Mouse (Mus musculus): Measurements from ENCODE around the gene Crcp.
A peak's percentile ranks its signal among the peaks of the same experiment; 100 is the strongest.

Crcp gene

DNA sequence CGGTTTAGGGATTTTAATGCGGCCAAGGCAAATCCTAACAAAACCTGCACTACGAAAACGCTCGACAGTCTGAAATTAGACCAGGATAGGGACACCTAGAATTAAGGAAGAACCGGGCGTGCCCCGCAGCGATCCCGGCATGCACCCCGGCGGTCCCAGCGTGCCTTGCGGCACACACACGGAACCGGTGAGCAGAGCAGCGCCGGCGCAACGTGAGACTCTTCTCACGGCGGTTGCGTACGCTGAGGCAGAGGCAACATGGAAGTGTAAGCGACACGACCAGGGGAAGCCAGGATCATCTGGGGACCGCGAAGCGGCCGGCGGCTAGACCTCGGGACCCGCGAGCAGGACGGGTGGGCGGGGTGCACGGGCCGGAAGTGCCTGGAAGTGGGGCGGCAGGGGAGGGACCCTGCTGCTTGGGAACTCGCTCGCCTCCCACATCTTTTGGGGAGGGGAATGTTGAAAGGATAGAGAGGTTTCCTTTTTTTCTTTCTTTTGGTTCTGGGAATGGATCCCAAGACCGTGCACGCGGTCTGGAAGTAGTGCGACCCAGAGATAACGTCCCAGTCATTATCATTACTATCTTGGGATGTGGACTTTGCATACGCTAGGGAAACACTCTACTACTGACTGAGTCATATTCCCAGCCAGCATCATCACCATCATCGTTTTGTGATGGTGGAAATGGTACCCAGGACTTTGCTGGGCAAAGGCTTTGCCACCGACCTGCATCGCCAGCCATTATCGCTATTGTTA, at the start of gene Crcp, which contains the start of gene Asl:
Gene Crcp (plus strand): TSS at position 149 of the 756 bp plus-strand sequence.
Gene Asl (minus strand): TSS at position 106 of the 756 bp plus-strand sequence.
- peak; percentile 84 for DNase-seq (ENCODE audit: low read depth, low spot score)

- no peak for DNase-seq (ENCODE audit: low read depth, low spot score)
These were observed 48.9 kb upstream of the Crcp start for GRCm38 (mm10) chr5:129980216-129980615.

DNA sequence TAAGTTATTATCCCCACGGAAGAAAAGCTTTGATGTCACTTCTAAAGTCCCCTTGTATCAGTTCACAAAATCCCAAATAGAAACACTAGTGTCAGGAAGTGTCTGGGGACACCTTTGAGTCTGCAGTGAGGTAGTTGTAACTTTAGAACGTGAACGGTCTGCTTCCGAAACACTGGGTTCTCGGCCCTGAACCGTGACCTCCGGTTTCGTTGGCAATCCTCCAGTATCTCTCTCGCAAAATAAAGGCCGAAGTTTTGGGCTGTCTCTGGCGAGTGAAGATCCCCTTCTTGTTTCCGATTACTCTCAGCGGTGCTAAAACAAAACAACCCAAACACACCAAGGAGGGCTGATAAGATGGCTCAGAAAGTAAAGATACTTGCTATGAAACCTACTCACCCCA, 39.7 kb upstream of the Crcp start:
- no peak for DNase-seq (ENCODE audit: low read depth, low spot score)

DNA sequence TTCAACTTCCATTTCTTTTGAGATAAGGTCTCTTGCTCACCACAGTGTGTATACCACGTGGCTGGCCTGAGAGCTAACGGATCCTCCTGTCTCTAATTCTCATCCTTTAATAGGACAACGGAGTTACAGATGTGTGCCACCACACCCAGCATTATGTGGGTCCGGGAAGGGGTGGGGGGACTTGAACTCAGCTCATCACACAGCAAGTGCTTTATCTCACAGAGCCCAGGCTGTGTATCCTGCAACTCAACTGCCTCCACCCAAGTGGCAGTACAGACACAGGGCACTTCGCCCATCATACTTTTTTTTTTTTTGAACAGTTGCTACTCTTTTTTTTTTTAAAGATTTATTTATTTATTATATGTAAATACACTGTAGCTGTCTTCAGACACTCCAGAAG, 37.2 kb upstream of the Crcp start:
- no peak for DNase-seq (ENCODE audit: low read depth, low spot score)

DNA sequence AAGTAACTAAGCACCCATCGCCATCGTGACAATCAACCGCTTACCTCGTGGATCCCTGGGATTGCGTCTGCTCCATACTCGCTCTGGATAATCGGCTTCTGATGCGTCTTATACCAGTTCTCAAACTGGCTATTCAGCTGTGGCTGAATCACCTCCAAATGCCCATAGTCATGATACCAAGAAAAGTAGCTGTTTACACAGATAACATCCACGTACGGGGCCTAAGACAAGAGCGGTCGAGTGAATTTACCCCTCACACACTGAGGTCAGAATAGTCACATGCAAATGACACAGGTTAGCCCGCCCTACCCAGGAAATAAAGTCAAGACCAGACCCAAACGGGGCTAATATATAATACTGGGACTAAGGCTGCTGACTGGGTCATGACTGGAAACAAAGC, 35.7 kb upstream of the Crcp start:
- DNase-seq (ENCODE audit: low read depth, low spot score), result no peak

DNA sequence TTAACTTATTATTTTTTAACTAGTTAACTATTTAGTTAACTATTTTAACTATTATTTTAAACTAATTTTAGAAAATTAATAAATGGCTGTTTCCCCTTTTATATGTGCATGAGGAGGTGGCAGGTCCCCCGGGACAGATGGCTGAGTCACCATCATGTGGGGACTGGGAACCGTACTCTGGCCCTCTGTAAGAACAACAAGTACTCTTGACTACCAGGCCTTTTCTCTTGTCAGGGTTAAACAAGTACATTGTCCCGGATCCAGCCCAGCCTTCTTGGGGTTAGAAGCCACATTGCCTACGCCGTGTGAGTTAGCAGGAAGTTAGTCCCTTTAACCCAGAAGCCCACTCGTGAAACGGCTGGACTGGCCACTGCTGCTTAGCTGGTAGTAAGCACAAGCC, 34.1 kb upstream of the Crcp start:
- no peak for DNase-seq (ENCODE audit: low read depth, low spot score)

DNA sequence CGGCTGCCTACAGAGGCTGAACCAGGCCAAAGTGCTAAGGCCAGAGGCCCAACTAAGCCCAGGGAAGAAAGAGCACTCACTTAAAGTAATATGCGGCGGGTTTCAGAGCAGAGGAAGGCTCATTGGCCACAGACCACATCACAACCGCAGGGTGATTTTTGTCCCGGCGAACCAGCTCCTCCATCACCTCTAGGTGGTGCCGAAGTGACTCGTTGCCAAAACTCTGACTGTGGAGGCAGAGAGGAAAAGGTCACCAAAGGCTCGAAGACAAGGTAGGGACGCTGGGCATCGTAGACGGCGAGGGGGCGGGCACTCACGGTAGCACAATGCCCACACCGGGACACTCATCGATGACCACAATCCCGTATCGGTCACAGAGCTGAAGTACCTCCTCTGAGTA, 31.4 kb upstream of the Crcp start:
- no peak for DNase-seq (ENCODE audit: low read depth, low spot score)

GRCm38 (mm10) chr5:129999097-129999496, 30.0 kb upstream of the Crcp start:
- peak; percentile 78 for DNase-seq (ENCODE audit: low read depth, low spot score)

DNA sequence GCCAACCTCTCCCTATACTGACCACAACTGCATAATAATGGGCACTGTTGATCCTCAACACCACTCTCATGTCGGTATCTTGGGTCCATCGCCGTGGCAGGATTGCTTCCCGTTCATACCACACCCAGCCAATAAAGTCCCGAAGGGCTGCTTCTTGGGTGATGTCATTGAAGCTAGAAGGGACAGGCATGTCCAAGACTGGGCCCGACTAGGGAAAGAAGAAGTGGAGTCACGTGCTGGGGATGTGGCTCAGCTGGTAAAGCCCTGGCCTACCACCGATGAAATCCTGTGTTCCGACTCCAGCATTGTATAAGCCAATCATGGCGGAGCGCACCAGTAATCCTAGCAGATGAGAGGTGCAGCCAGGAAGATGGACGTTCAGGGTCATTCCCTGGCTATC, 28.4 kb upstream of the Crcp start:
- no peak for DNase-seq (ENCODE audit: low read depth, low spot score)

DNA sequence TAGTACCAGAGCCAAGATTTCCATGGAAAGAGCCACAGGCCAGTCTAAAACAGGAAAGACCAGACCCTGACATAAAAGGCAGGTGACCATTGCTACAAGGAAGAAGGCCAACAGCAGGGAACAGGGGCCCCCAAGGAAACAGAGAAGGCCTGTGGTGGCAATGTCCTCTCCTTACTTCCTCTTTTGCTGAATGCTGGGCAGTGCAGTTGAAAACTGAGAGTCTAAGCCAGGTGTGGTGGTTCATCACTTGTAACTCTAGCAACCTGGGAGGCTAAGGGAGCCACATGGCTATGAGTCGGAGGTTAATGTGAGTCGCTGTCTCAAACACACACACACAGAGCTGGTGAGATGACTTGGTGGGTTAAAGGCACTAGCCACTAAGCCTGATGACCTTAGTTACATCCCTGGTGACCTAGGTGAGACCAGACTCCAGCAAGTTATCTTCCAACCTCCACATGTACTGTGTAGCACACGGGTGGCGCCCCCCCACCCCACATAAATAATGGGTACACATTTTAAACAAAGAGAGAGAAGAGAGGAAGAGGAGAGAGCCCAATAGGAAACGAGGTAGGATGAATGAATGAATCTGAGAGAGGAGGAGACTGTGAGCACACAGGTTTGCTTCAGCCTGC, 27.6 kb upstream of the Crcp start:
- no peak for DNase-seq (ENCODE audit: low read depth, low spot score)

DNA sequence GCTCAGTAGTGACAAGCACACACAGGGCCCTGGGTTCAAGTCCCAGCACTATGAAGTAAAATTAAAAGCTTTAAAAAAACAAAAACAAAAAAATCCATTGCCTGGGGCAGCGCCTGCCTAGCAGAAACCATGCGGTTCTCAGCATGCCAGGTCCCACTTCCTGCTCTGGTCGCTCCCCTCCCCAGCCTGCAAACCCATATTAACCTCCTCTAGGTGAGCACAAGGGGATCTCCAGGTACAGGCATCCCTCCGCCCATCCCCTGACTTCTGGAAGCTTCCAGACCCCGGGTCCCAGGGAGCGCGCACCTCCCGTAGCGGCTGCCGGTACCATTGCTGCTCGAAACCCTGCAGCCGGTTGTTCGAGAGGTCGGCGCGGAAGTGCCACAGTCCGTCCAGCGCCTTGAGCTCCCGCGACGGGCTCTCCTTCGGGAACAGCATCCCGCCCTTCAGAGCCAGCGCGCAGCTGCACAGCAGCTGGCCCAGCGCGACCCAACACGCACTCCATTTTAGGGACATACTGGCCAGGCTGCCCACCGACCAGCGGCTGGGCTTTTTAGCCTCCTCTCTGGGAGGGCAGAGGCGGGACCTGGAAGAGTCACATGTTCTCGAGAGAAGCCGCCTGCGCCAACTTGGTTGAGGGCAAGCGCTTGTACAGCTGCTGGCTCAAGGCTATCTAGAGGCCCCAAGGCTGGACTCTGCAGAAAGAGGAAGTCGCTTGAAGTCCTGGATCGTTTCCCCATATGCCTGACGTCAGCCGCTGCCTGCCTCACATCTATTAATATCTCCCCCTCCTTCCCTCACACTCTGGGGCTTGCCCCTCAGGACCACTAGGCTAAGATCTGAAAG, 26.6 kb upstream of the Crcp start, which contains the start of gene Gusb:
Gene Gusb (minus strand): TSS at position 749 of the 846 bp plus-strand sequence.
- peak; percentile 67 for DNase-seq (ENCODE audit: low read depth, low spot score)

GRCm38 (mm10) chr5:130003229-130003628, 25.9 kb upstream of the Crcp start:
- DNase-seq (ENCODE audit: low read depth, low spot score), result no peak

- DNase-seq (ENCODE audit: low read depth, low spot score), result peak; percentile 47
These were observed 21.7 kb upstream of the Crcp start for GRCm38 (mm10) chr5:130007344-130007743.

DNA sequence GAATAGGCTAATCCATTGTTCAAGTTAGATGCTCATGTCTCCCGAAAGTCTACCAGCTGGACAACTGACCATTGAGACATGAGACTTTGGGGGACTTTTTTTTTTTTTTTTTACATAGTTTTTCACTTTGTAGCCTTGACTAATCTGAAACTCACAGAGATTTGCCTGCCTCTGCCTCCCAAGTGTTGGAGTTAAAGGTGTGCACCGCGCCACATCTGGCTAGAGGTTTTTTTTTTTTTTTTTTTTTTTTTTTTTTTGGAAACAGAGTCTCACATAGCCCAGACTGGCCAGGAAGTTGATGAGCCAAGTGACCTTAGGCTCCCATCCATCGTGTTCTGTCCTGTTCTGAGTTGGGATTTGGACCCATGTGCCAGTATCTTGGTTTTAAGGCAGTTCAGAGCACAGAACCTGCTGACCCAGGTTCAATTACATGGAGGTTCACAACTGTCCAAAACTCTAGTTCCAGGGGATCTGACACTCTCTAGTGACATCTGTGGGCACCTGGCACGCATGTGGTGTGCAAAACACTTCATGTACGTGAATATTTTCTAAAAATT, 21.0 kb upstream of the Crcp start:
- no peak for DNase-seq (ENCODE audit: low read depth, low spot score)

DNA sequence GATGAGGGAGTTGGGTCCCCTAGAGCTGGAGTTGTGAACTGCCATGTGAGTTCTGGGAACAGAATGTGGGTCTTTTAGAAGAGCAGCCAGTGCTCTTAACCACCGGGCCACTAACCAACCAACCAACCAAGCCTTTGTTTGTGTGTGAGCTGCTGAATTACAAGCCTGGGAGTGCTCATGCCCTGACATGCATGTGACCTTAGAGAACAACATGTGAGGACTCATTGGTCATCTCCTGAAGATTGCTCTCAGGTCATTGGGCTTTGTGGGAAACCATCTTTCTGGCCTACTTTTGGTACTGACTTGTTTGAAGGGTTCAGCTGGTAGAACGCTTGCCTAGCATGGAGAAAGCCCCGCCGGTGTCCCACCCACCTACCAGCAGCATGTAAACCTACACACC, 19.3 kb upstream of the Crcp start:
- DNase-seq (ENCODE audit: low read depth, low spot score), result no peak

DNA sequence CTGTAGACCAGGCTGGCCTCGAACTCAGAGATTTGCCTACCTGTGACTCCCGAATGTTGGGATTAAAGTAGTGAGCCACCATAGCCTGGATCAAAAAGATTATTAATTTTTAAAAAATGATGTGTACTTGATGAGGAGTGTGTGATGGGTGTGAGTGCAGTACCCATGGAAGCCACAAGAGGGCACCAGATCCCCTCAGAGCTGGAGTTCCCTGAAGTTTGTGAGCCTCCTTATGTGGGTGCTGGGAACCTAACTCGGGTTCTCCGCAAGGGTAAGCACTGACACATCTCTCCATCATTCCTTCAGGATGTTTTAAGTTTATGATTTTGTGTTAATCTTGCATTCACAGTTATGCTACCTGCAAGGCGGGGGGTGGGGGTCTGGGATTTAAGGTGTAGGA, 18.1 kb upstream of the Crcp start:
- DNase-seq (ENCODE audit: low read depth, low spot score), result no peak

- DNase-seq (ENCODE audit: low read depth, low spot score), result no peak
These were observed 14.0 kb upstream of the Crcp start for GRCm38 (mm10) chr5:130015104-130015503.

- DNase-seq (ENCODE audit: low read depth, low spot score), result no peak
These were observed 9.6 kb upstream of the Crcp start for GRCm38 (mm10) chr5:130019461-130019860.

- no peak for DNase-seq (ENCODE audit: low read depth, low spot score)
These were observed 7.6 kb upstream of the Crcp start for GRCm38 (mm10) chr5:130021361-130021966.

GRCm38 (mm10) chr5:130022366-130022765, 6.7 kb upstream of the Crcp start:
- DNase-seq (ENCODE audit: low read depth, low spot score), result no peak

GRCm38 (mm10) chr5:130023067-130023766, 5.9 kb upstream of the Crcp start:
- no peak for DNase-seq (ENCODE audit: low read depth, low spot score)
